Mouse (Mus musculus) cerebellum, adult 2 months (tissue): ENCODE measurements around the gene L3mbtl1.

Source experiments
- CTCF ChIP-seq: fragments of 200-500 bp; IDR thresholded peaks from 2 replicates; pipeline ENCODE4 v1.5.1; 2011; ENCODE audit warnings: low read depth, mild to moderate bottlenecking, control low read depth, low read length, moderate library complexity, borderline replicate concordance; ENCODE audit not compliant: insufficient read depth
- POLR2A ChIP-seq: fragments of 200-500 bp; IDR thresholded peaks from 2 replicates; pipeline ENCODE4 v1.6.1; 2011; ENCODE audit warnings: low read length, control low read depth, borderline replicate concordance; ENCODE audit not compliant: insufficient read depth

GRCm38 (mm10) chr2:162976001-162976400 lies 32.7 kb downstream of the L3mbtl1 start:
- TF ChIP-seq CTCF = no peak
- no peak for TF ChIP-seq POLR2A
